Mouse (Mus musculus): ENCODE measurements at regions not wholly inside any gene's neighbourhood (a gene's known extent, or its start where the extent isn't known, plus 50 kb on each side); places are given as distances from the start of the nearest gene placed in this dataset.

- TF ChIP-seq GATA1 (IDR thresholded peaks at IDR 0.05; ENCODE audit: borderline replicate concordance, low read length) (no peak), FLI1 (IDR thresholded peaks at IDR 0.05; ENCODE audit: low read length) (no peak)
Observed at GRCm38 (mm10) chr3:101669743-101670142, 65.3 kb upstream of the Atp1a1 start.
